11 mouse cellular contexts compared by ENCODE assay signal in the genomic region with DNA sequence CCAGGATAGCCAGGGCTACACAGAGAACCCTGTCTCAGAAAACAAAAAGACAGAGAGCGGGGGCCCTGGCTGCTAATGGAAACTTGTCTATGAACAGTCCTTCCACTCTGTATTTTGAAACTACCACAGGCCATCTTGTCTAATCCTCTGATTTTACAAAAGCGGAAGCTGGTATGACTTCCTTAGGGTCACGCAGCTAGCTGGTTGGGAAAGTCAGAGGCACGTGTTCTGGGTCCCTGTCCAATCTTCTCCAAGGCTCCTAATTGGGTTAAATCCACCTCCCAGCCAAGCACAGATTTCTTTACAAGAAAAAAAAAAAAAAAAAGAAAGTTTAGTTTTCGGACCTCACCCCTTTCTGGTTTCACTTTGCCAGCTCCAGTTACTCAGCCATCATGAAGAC. TPM values are rescaled to one million over a fixed set of nuclear protein-coding genes. Genes with fewer than 3 reads are reported as not detected.
DNase-seq lines count a peak whose midpoint lies in the region; ATAC-seq lines count a peak whose summit lies in the region.
"Had no signal": no experiment of that assay in that cellular context is flagged by ENCODE, and none has a peak within 500 bp of the region (broad histone marks: within the 10 kb centered on the region; RNA-seq: fewer than 3 reads in every experiment).

No protein-coding gene starts in this region.

- H3K27ac ChIP-seq in liver, embryonic 16.5 days (ENCODE audit: low read length) = peak overlapping the region; percentile 41
- H3K27ac ChIP-seq in brown adipose tissue, adult 24 weeks (replicated peaks; ENCODE audit: low read depth, low read length) = peak overlapping the region; percentile 59
- H3K27ac ChIP-seq: heart, embryonic 13.5 days had no signal

- no peak for DNase-seq in liver
- peak; percentile 66 for DNase-seq in ES-CJ7 (ENCODE audit: low read depth, low spot score)
- DNase-seq in spleen, postnatal 10 days (ENCODE audit: low spot score in 2 of 2) = no peak
- DNase-seq in layer of hippocampus, adult 9-10 months (ENCODE audit: low spot score) = no peak
- DNase-seq: cerebellum, postnatal 36 days; kidney, postnatal 14 days had no signal

- WGBS in liver, embryonic 16.5 days (ENCODE audit: insufficient replicate concordance) = 60% methylated on average over 5 of the region's 5 CpGs

- H3K4me2 ChIP-seq in liver, embryonic 16.5 days (ENCODE audit: low read depth, low read length) = no peak overlapping the region
- H3K4me2 ChIP-seq: heart, embryonic 13.5 days had no signal

- no peak for ATAC-seq in liver, embryonic 16.5 days (ENCODE audit: low read depth)
- peak; percentile 70 for ATAC-seq in monocyte, adult 5-6 weeks (replicated peaks; ENCODE audit: insufficient number of reproducible peaks, low FRiP score, low TSS enrichment, poor library complexity, severe bottlenecking)

- no peak overlapping the region for H3K9ac ChIP-seq in liver, embryonic 16.5 days (ENCODE audit: low read depth, low read length)
- H3K9ac ChIP-seq: heart, embryonic 13.5 days had no signal

- H3K9me3 ChIP-seq in liver, embryonic 16.5 days (replicated peaks; ENCODE audit: control insufficient read depth, low read length) = no peaks in the 10 kb centered on the region
- H3K9me3 ChIP-seq: heart, embryonic 13.5 days had no signal

- no peaks in the 10 kb centered on the region for H3K4me1 ChIP-seq in liver, embryonic 16.5 days (ENCODE audit: control insufficient read depth, low read depth, low read length)
- peaks cover 29% of the 10 kb centered on the region for H3K4me1 ChIP-seq in brown adipose tissue, adult 24 weeks (ENCODE audit: control insufficient read depth, insufficient read depth, insufficient read length, low read length)

- no peak overlapping the region for H3K4me3 ChIP-seq in liver, embryonic 16.5 days (ENCODE audit: low read depth, low read length)
- H3K4me3 ChIP-seq in brown adipose tissue, adult 24 weeks (ENCODE audit: insufficient read depth, low read depth, low read length) = no peak overlapping the region
- H3K4me3 ChIP-seq: erythroblast, embryonic 14.5 days; heart, embryonic 13.5 days had no signal

- no peaks in the 10 kb centered on the region for H3K27me3 ChIP-seq in liver, embryonic 16.5 days (ENCODE audit: control insufficient read depth, insufficient read depth, low read depth, low read length)
- H3K27me3 ChIP-seq: heart, embryonic 13.5 days had no signal

- H3K36me3 ChIP-seq in liver, embryonic 16.5 days (ENCODE audit: control insufficient read depth, insufficient read depth) = no peaks in the 10 kb centered on the region

RNA-seq across cellular contexts. Expression of a gene that starts 45.8 kb away (rescaled TPM):
- 6.0 and 6.9 TPM in 2 replicates for polyA plus RNA-seq in liver, embryonic 16.5 days (2015; fragmentation: Nextera tagmentation; extraction: Ambion mirVana)
- 3.9 and 5.4 TPM in 2 replicates for polyA plus RNA-seq in brown adipose tissue, adult 24 weeks (2012; ENCODE audit: insufficient read depth, insufficient read length, missing spikeins)
- total RNA-seq in monocyte, adult 5-6 weeks (2017) = 51.0 to 80.4 TPM (median 75.8 TPM) in 3 replicates
- polyA plus RNA-seq: erythroblast, embryonic 14.5 days had no signal

RNA-seq across cellular contexts. Expression of a gene that starts 55.6 kb away (rescaled TPM):
- polyA plus RNA-seq in liver, embryonic 16.5 days (2015; fragmentation: Nextera tagmentation; extraction: Ambion mirVana) = 9.0 and 9.4 TPM in 2 replicates
- 13.9 and 14.4 TPM in 2 replicates for polyA plus RNA-seq in brown adipose tissue, adult 24 weeks (2012; ENCODE audit: insufficient read depth, insufficient read length, missing spikeins)
- total RNA-seq in monocyte, adult 5-6 weeks (2017) = 81.9 to 108 TPM (median 105 TPM) in 3 replicates
